Mouse (Mus musculus): ENCODE data around the gene Vps50. TPM values are rescaled to one million over a fixed set of nuclear protein-coding genes. Genes with fewer than 3 reads are reported as not detected.

Gene Vps50
- total and polyA plus RNA-seq, 3 experiments, result 17.0 to 39.1 (median 19.6) TPM

DNA sequence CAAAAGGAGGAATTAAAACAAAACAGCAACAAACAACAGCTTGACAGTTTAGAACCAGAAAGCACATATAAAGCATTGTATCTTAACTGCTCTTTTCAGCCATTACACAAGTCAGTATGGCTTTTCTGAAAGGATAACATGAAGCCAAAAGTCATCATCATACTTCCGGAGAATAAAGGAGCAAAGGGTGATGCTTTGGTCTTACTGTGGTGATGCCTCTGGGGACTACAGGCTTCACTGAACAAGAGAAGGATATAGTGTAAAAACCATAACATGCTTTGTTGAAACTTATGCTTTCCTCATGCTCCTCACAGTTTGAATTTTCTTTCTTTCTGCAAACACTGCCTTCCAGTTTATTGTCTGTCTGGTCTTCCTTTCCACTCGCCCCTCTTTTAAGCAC is 34.6 kb upstream of the Vps50 start (continued):
- TF ChIP-seq CHD2 (IDR thresholded peaks at IDR 0.05; ENCODE audit: low read length), result no peak

DNA sequence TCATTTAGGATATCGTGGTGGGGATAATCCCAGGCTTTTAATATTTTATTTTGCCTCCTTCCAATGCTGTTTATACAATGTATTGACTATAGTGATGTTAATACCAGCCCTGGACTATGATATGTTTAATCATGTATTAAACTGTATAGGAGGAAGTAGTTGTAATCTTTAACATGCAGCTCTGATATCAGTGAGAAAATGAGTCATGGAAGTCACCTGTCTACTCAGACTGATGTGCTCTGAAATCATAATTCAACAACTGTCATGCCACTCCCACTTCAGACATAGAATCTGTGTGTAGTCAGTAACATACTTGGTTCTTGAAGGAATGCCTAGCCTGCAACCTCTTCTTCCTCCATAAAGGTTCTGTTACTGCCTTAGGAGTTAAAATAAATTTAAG is 29.6 kb upstream of the Vps50 start:
- in situ Hi-C loops (cut with MboI; ENCODE audit: low pct_ligation_motif_present, low pct_unique_long_range_greater_than_20kb, low sequenced_read_pairs), result no loop called here
- dilution Hi-C loops (cut with MboI; ENCODE audit: extremely low pct_ligation_motif_present, extremely low pct_unique_long_range_greater_than_20kb, low sequenced_read_pairs), result no loop called here
- H3K79me2 ChIP-seq (replicated peaks; ENCODE audit: control insufficient read depth, extremely low read depth, insufficient read depth, poor library complexity, severe bottlenecking), result no peaks in the 10 kb centered on the region
- H3K4me3 ChIP-seq (replicated peaks in 1 of 3; ENCODE audit: low read depth in 2 of 3, low read length in 2 of 3, poor library complexity in 1 of 3), result no peak overlapping the region
- no peaks in the 10 kb centered on the region for H3K27me3 ChIP-seq (replicated peaks)
- H3K4me2 ChIP-seq (ENCODE audit: insufficient read depth, low read depth, poor library complexity, severe bottlenecking), result no peak overlapping the region
- no peak for DNase-seq (ENCODE audit: extremely low read depth)
- peaks cover 0 to 42% of the 10 kb centered on the region in 2 experiments for H3K36me3 ChIP-seq (replicated peaks in 1 of 2; ENCODE audit: control insufficient read depth in 1 of 2, insufficient read depth in 1 of 2, low read length in 1 of 2)
- H3K9ac ChIP-seq (ENCODE audit: insufficient read depth, low read depth), result no peak overlapping the region
- no peaks in the 10 kb centered on the region for H3K9me3 ChIP-seq (replicated peaks; ENCODE audit: low read length)
- peaks cover 4 to 6% of the 10 kb centered on the region in 2 experiments; a peak in 3 of 4 replicates for H3K4me1 ChIP-seq (ENCODE audit: control insufficient read depth in 1 of 2, insufficient read depth in 2 of 2)
- TF ChIP-seq MEF2A (IDR thresholded peaks at IDR 0.05; ENCODE audit: borderline replicate concordance, low read depth, low read length), result no peak
- TF ChIP-seq IRF4 (IDR thresholded peaks at IDR 0.05; ENCODE audit: low read depth, low read length), result no peak
- no peak for TF ChIP-seq PAX5 (IDR thresholded peaks at IDR 0.05; ENCODE audit: low read length)
- H3K27ac ChIP-seq (ENCODE audit: insufficient read depth, low read depth), result no peak overlapping the region

DNA sequence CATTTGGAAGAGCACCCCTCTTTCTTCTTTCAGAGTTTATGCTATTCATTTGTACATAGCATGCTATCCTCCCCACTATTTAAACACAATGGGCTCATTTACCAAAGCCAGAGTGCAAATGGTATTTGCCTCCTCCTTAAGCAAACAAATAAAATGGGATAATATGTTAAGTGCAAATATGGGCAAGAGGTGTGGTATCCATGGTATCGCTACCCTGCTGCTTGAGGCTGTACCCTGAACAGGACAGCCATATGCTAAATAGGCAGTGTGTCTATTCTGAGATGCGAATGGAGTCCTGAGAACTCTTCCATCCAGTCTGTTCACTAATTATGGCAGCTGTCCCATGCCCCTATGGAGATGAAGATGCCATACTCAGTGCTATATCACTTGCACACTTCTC is 27.5 kb upstream of the Vps50 start:
- dilution Hi-C loops (cut with MboI; ENCODE audit: extremely low pct_ligation_motif_present, extremely low pct_unique_long_range_greater_than_20kb, low sequenced_read_pairs) (no loop called here), in situ Hi-C loops (cut with MboI; ENCODE audit: low pct_ligation_motif_present, low pct_unique_long_range_greater_than_20kb, low sequenced_read_pairs) (no loop called here)
- Histone ChIP-seq H3K4me2 (ENCODE audit: insufficient read depth, low read depth, poor library complexity, severe bottlenecking) (no peak overlapping the region), H3K27ac (ENCODE audit: insufficient read depth, low read depth) (no peak overlapping the region), H3K79me2 (replicated peaks; ENCODE audit: control insufficient read depth, extremely low read depth, insufficient read depth, poor library complexity, severe bottlenecking) (no peaks in the 10 kb centered on the region), H3K4me1 (ENCODE audit: control insufficient read depth in 1 of 2, insufficient read depth in 2 of 2) (peaks cover 0 to 3% of the 10 kb centered on the region in 2 experiments; a peak in 1 of 4 replicates), H3K9me3 (replicated peaks; ENCODE audit: low read length) (no peaks in the 10 kb centered on the region), H3K4me3 (replicated peaks in 1 of 3; ENCODE audit: low read depth in 2 of 3, low read length in 2 of 3, poor library complexity in 1 of 3) (no peak overlapping the region), H3K27me3 (replicated peaks) (no peaks in the 10 kb centered on the region), H3K9ac (ENCODE audit: insufficient read depth, low read depth) (no peak overlapping the region), H3K36me3 (replicated peaks in 1 of 2; ENCODE audit: control insufficient read depth in 1 of 2, insufficient read depth in 1 of 2, low read length in 1 of 2) (peaks cover 4 to 47% of the 10 kb centered on the region in 2 experiments)
- no peak for DNase-seq (ENCODE audit: extremely low read depth)
- TF ChIP-seq POLR2A (IDR thresholded peaks at IDR 0.05; ENCODE audit: low read depth, low read length), result no peak
- TF ChIP-seq MYC (IDR thresholded peaks at IDR 0.05; ENCODE audit: low read depth, low read length), result no peak
- no peak for TF ChIP-seq ZMIZ1 (IDR thresholded peaks at IDR 0.05; ENCODE audit: low read depth, low read length)
- no peak for TF ChIP-seq E2F4 (IDR thresholded peaks at IDR 0.05; ENCODE audit: insufficient replicate concordance, low read depth, low read length)
- no peak for TF ChIP-seq NELFE (IDR thresholded peaks at IDR 0.05; ENCODE audit: low read depth, low read length)
- no peak for TF ChIP-seq JUND (conservative IDR thresholded peaks at IDR 0.05; ENCODE audit: low read depth, low read length)
- no peak for TF ChIP-seq ELF1 (IDR thresholded peaks at IDR 0.05; ENCODE audit: low read depth, low read length)
- no peak for TF ChIP-seq UBTF (IDR thresholded peaks at IDR 0.05; ENCODE audit: low read depth, low read length)
- TF ChIP-seq PAX5 (IDR thresholded peaks at IDR 0.05; ENCODE audit: low read length), result no peak
- TF ChIP-seq RAD21 (IDR thresholded peaks at IDR 0.05; ENCODE audit: low read depth, low read length), result no peak
- no peak for TF ChIP-seq BHLHE40 (IDR thresholded peaks at IDR 0.05; ENCODE audit: low read depth, low read length)

Data from CH12.LX (cell line).